Mouse (Mus musculus): ENCODE results near the gene Ksr1. TPM values are rescaled to one million over a fixed set of nuclear protein-coding genes. Genes with fewer than 3 reads are reported as not detected.

The Ksr1 gene
- polyA plus RNA-seq, 1 experiment from 2014 or later, result 3.3 TPM

GRCm38 (mm10) chr11:79087731-79088311 is 58.4 kb downstream of the Ksr1 start:
- H3K27me3 ChIP-seq (ENCODE audit: control insufficient read depth, insufficient read depth, low read length), result no peaks in the 10 kb centered on the region
- H3K9ac ChIP-seq (ENCODE audit: low read length), result no peak overlapping the region
- 83% methylated on average over 4 of the region's 4 CpGs for WGBS
- no peak overlapping the region for H3K4me3 ChIP-seq (ENCODE audit: low read depth, low read length)
- H3K27ac ChIP-seq (ENCODE audit: low read depth, low read length), result no peak overlapping the region
- DNase-seq (ENCODE audit: low spot score, missing footprints), result no peak
- no peak for ATAC-seq (ENCODE audit: low FRiP score)
- H3K4me1 ChIP-seq (ENCODE audit: control insufficient read depth, insufficient read depth, low read length), result no peaks in the 10 kb centered on the region
- no peak overlapping the region for H3K4me2 ChIP-seq
- no peaks in the 10 kb centered on the region for H3K36me3 ChIP-seq (ENCODE audit: control insufficient read depth, insufficient read depth, low read length)
- H3K9me3 ChIP-seq (ENCODE audit: control insufficient read depth, low read length), result no peaks in the 10 kb centered on the region

GRCm38 (mm10) chr11:79086787-79087186 is 59.4 kb downstream of the Ksr1 start:
- H3K9me3 ChIP-seq (ENCODE audit: control insufficient read depth, low read length), result no peaks in the 10 kb centered on the region
- no peak for DNase-seq (ENCODE audit: low spot score, missing footprints)
- H3K4me2 ChIP-seq, result no peak overlapping the region
- H3K27me3 ChIP-seq (ENCODE audit: control insufficient read depth, insufficient read depth, low read length), result no peaks in the 10 kb centered on the region
- H3K27ac ChIP-seq (ENCODE audit: low read depth, low read length), result no peak overlapping the region
- no peaks in the 10 kb centered on the region for H3K4me1 ChIP-seq (ENCODE audit: control insufficient read depth, insufficient read depth, low read length)
- ATAC-seq (ENCODE audit: low FRiP score), result no peak
- 92% methylated on average over 12 of the region's 12 CpGs for WGBS
- no peak overlapping the region for H3K4me3 ChIP-seq (ENCODE audit: low read depth, low read length)
- H3K9ac ChIP-seq (ENCODE audit: low read length), result no peak overlapping the region
- no peaks in the 10 kb centered on the region for H3K36me3 ChIP-seq (ENCODE audit: control insufficient read depth, insufficient read depth, low read length)

GRCm38 (mm10) chr11:79085059-79085458 is 61.1 kb downstream of the Ksr1 start:
- ATAC-seq (ENCODE audit: low FRiP score) (no peak), DNase-seq (ENCODE audit: low spot score, missing footprints) (no peak)
- Histone ChIP-seq H3K9ac (ENCODE audit: low read length) (no peak overlapping the region), H3K27ac (ENCODE audit: low read depth, low read length) (no peak overlapping the region), H3K27me3 (ENCODE audit: control insufficient read depth, insufficient read depth, low read length) (no peaks in the 10 kb centered on the region), H3K9me3 (ENCODE audit: control insufficient read depth, low read length) (no peaks in the 10 kb centered on the region), H3K36me3 (ENCODE audit: control insufficient read depth, insufficient read depth, low read length) (no peaks in the 10 kb centered on the region), H3K4me3 (ENCODE audit: low read depth, low read length) (no peak overlapping the region), H3K4me1 (ENCODE audit: control insufficient read depth, insufficient read depth, low read length) (no peaks in the 10 kb centered on the region), H3K4me2 (no peak overlapping the region)
- WGBS, result 79% methylated on average over 5 of the region's 5 CpGs

- no peaks in the 10 kb centered on the region for H3K9me3 ChIP-seq (ENCODE audit: control insufficient read depth, low read length)
- ATAC-seq (ENCODE audit: low FRiP score) (no peak), DNase-seq (ENCODE audit: low spot score, missing footprints) (no peak)
- H3K27me3 ChIP-seq (ENCODE audit: control insufficient read depth, insufficient read depth, low read length), result no peaks in the 10 kb centered on the region
- 85% methylated on average over 11 of the region's 11 CpGs for WGBS
- no peak overlapping the region for H3K4me2 ChIP-seq
- no peak overlapping the region for H3K27ac ChIP-seq (ENCODE audit: low read depth, low read length)
- no peaks in the 10 kb centered on the region for H3K36me3 ChIP-seq (ENCODE audit: control insufficient read depth, insufficient read depth, low read length)
- H3K4me1 ChIP-seq (ENCODE audit: control insufficient read depth, insufficient read depth, low read length), result no peaks in the 10 kb centered on the region
- no peak overlapping the region for H3K4me3 ChIP-seq (ENCODE audit: low read depth, low read length)
- no peak overlapping the region for H3K9ac ChIP-seq (ENCODE audit: low read length)
These were observed 63.2 kb downstream of the Ksr1 start for GRCm38 (mm10) chr11:79083018-79083441.

- no peaks in the 10 kb centered on the region for H3K36me3 ChIP-seq (ENCODE audit: control insufficient read depth, insufficient read depth, low read length)
- no peak overlapping the region for H3K9ac ChIP-seq (ENCODE audit: low read length)
- ATAC-seq (ENCODE audit: low FRiP score) (no peak), DNase-seq (ENCODE audit: low spot score, missing footprints) (no peak)
- H3K4me2 ChIP-seq, result no peak overlapping the region
- no peak overlapping the region for H3K27ac ChIP-seq (ENCODE audit: low read depth, low read length)
- WGBS, result 76% methylated on average over 16 of the region's 16 CpGs
- H3K27me3 ChIP-seq (ENCODE audit: control insufficient read depth, insufficient read depth, low read length), result no peaks in the 10 kb centered on the region
- H3K4me1 ChIP-seq (ENCODE audit: control insufficient read depth, insufficient read depth, low read length), result no peaks in the 10 kb centered on the region
- no peak overlapping the region for H3K4me3 ChIP-seq (ENCODE audit: low read depth, low read length)
- no peaks in the 10 kb centered on the region for H3K9me3 ChIP-seq (ENCODE audit: control insufficient read depth, low read length)
These were observed 65.0 kb downstream of the Ksr1 start for GRCm38 (mm10) chr11:79080965-79081891.

- Histone ChIP-seq H3K9me3 (ENCODE audit: control insufficient read depth, low read length) (no peaks in the 10 kb centered on the region), H3K4me1 (ENCODE audit: control insufficient read depth, insufficient read depth, low read length) (no peaks in the 10 kb centered on the region), H3K4me3 (ENCODE audit: low read depth, low read length) (no peak overlapping the region), H3K9ac (ENCODE audit: low read length) (no peak overlapping the region), H3K27me3 (ENCODE audit: control insufficient read depth, insufficient read depth, low read length) (no peaks in the 10 kb centered on the region), H3K27ac (ENCODE audit: low read depth, low read length) (no peak overlapping the region), H3K36me3 (ENCODE audit: control insufficient read depth, insufficient read depth, low read length) (no peaks in the 10 kb centered on the region), H3K4me2 (no peak overlapping the region)
- no peak for ATAC-seq (ENCODE audit: low FRiP score)
- WGBS, result 91% methylated on average over 6 of the region's 6 CpGs
- DNase-seq (ENCODE audit: low spot score, missing footprints), result no peak
These were observed 66.1 kb downstream of the Ksr1 start for GRCm38 (mm10) chr11:79080081-79080480.

GRCm38 (mm10) chr11:79076484-79076883 is 69.7 kb downstream of the Ksr1 start:
- no peak overlapping the region for H3K27ac ChIP-seq (ENCODE audit: low read depth, low read length)
- DNase-seq (ENCODE audit: low spot score, missing footprints), result no peak
- H3K9ac ChIP-seq (ENCODE audit: low read length), result no peak overlapping the region
- H3K4me1 ChIP-seq (ENCODE audit: control insufficient read depth, insufficient read depth, low read length), result no peaks in the 10 kb centered on the region
- no peak for ATAC-seq (ENCODE audit: low FRiP score)
- no peaks in the 10 kb centered on the region for H3K27me3 ChIP-seq (ENCODE audit: control insufficient read depth, insufficient read depth, low read length)
- H3K9me3 ChIP-seq (ENCODE audit: control insufficient read depth, low read length), result no peaks in the 10 kb centered on the region
- H3K36me3 ChIP-seq (ENCODE audit: control insufficient read depth, insufficient read depth, low read length), result no peaks in the 10 kb centered on the region
- H3K4me2 ChIP-seq, result no peak overlapping the region
- WGBS, result 82% methylated on average over 12 of the region's 12 CpGs
- no peak overlapping the region for H3K4me3 ChIP-seq (ENCODE audit: low read depth, low read length)

- Histone ChIP-seq H3K27ac (ENCODE audit: low read depth, low read length) (no peak overlapping the region), H3K9me3 (ENCODE audit: control insufficient read depth, low read length) (no peaks in the 10 kb centered on the region), H3K36me3 (ENCODE audit: control insufficient read depth, insufficient read depth, low read length) (no peaks in the 10 kb centered on the region), H3K9ac (ENCODE audit: low read length) (no peak overlapping the region), H3K4me2 (no peak overlapping the region), H3K4me1 (ENCODE audit: control insufficient read depth, insufficient read depth, low read length) (no peaks in the 10 kb centered on the region; the same call in 1 of the 2 replicates), H3K4me3 (ENCODE audit: low read depth, low read length) (no peak overlapping the region), H3K27me3 (ENCODE audit: control insufficient read depth, insufficient read depth, low read length) (no peaks in the 10 kb centered on the region)
- WGBS, result 58% methylated on average over 3 of the region's 3 CpGs
- DNase-seq (ENCODE audit: low spot score, missing footprints) (no peak), ATAC-seq (ENCODE audit: low FRiP score) (no peak)
These were observed 71.2 kb downstream of the Ksr1 start for GRCm38 (mm10) chr11:79075044-79075443.

- Histone ChIP-seq H3K9me3 (ENCODE audit: control insufficient read depth, low read length) (no peaks in the 10 kb centered on the region), H3K4me2 (no peak overlapping the region), H3K27ac (ENCODE audit: low read depth, low read length) (no peak overlapping the region), H3K4me3 (ENCODE audit: low read depth, low read length) (no peak overlapping the region), H3K4me1 (ENCODE audit: control insufficient read depth, insufficient read depth, low read length) (peaks cover 3% of the 10 kb centered on the region), H3K36me3 (ENCODE audit: control insufficient read depth, insufficient read depth, low read length) (no peaks in the 10 kb centered on the region), H3K27me3 (ENCODE audit: control insufficient read depth, insufficient read depth, low read length) (no peaks in the 10 kb centered on the region), H3K9ac (ENCODE audit: low read length) (no peak overlapping the region)
- DNase-seq (ENCODE audit: low spot score, missing footprints) (no peak), ATAC-seq (ENCODE audit: low FRiP score) (no peak)
- WGBS, result 94% methylated on average over 3 of the region's 3 CpGs
These were observed 71.6 kb downstream of the Ksr1 start for GRCm38 (mm10) chr11:79074611-79075010.
